Mouse (Mus musculus) spleen, adult 10 weeks (tissue): ENCODE measurements around the gene Xlr5b. TPM values are rescaled to one million over a fixed set of nuclear protein-coding genes. Genes with fewer than 3 reads are reported as not detected.

Source experiments
- polyA plus RNA-seq: library from polyadenylated mRNA; stranded (reverse); fragments of 350-450 nt; fragmentation: Illumina TruSeq; extraction: RNeasy Lipid Tissue Mini Kit (QIAGEN cat#74804); gene quantifications from one replicate; pipeline ENCODE4 v1.2.3, GENCODE M21; 2015; ENCODE audit warnings: low replicate concordance; ENCODE audit not compliant: insufficient read depth

The Xlr5b gene
- not detected for polyA plus RNA-seq

DNA sequence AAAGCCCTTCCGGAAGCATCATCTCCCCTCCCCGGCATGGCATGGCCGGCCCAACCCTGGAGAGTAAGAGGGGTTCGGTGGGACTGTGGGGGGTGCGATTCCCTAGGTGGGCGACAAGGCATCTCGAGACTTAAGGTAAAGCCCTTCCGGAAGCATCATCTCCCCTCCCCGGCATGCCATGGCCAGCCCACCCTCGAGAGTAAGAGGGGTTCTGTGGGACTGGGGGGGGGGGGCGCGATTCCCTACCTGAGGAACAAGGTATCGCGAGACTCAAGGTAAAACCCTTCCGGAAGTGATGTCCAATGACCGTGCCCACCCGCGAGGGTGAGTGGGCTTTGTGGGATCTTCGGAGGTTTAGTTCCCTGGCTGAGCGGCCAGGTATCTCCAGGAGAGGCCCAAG is at the start of gene Xlr5b:
Gene Xlr5b (plus strand): TSS at position 301 of the 400 bp plus-strand sequence.

DNA sequence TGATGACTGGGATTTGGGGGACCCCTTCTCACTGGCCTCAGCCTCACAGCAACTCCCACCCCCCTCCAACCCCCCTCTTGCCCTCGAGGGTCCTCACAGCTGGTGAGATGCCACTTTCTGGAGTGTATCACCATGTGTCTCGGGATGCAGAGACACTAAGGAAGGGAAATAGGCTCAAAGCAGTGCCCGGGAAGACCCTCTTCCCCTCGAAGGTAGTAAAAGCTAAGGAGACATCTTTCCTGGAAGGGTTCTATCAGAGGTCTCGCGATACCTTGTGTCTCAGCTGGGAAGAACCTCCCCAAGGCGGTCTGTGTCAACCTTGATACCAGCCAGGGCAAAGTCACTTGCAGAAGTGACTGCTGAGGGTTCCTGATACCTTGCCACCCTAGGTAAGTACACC is 31.8 kb upstream of the Xlr5b start, which contains the start of gene Gm14685:
Gene Gm14685 (plus strand): TSS at position 301 of the 400 bp plus-strand sequence.

DNA sequence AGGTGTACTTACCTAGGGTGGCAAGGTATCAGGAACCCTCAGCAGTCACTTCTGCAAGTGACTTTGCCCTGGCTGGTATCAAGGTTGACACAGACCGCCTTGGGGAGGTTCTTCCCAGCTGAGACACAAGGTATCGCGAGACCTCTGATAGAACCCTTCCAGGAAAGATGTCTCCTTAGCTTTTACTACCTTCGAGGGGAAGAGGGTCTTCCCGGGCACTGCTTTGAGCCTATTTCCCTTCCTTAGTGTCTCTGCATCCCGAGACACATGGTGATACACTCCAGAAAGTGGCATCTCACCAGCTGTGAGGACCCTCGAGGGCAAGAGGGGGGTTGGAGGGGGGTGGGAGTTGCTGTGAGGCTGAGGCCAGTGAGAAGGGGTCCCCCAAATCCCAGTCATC is 754 bp downstream of the Xlr5b start, which contains the start of gene DXBay18:
Gene DXBay18 (minus strand): TSS at position 101 of the 400 bp plus-strand sequence.

GRCm38 (mm10) chrX:73176889-73177288 is 28.3 kb downstream of the Xlr5b start, which contains the start of gene Spin2d:
TSS of gene Spin2d (minus strand) at chrX:73176989.

DNA sequence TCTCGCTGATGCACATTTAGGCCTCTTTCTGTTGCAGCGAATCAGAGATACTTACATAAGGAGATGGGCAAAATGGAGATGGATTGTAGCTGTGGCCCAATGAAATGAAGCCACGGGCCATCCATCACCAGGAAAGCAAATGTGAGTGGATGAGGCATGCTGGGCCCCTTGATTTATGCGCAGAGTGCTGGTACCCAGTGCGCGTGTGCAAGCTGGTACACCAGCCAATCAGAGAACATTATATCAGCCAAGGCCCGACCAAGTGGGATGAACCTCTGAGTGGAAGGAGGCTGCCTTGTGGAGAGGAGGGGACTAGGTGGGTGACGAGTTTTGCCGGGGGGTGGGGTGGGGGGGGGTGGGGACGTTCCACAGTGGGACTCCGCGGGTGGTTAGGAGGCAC is 43.3 kb downstream of the Xlr5b start, which contains the start of gene Xlr3b:
Gene Xlr3b (plus strand): TSS at position 274 of the 400 bp plus-strand sequence.

Other genes with a start within 250 kb of the Xlr5b start
- gene Cetn2, start 230.4 kb upstream of the Xlr5b start, polyA plus RNA-seq: 105 TPM
- 21.9 TPM for gene Nsdhl, start 230.2 kb upstream of the Xlr5b start, polyA plus RNA-seq
- 1.0 TPM for gene Zfp185, start 161.5 kb upstream of the Xlr5b start, polyA plus RNA-seq
- not detected for gene Pnma5, start 111.7 kb upstream of the Xlr5b start, polyA plus RNA-seq
- gene Pnma3, start 84.0 kb upstream of the Xlr5b start, polyA plus RNA-seq: not detected
- gene Xlr4a, start 66.3 kb upstream of the Xlr5b start, polyA plus RNA-seq: 44.1 TPM
- 0.55 TPM for gene Xlr3a, start 51.7 kb upstream of the Xlr5b start, polyA plus RNA-seq
- not detected for gene Gm14685, start 31.7 kb upstream of the Xlr5b start, polyA plus RNA-seq
- gene DXBay18, start 654 bp downstream of the Xlr5b start, polyA plus RNA-seq: not detected
- not detected for gene Spin2d, start 28.2 kb downstream of the Xlr5b start, polyA plus RNA-seq
- 15.7 TPM for gene Xlr3b, start 43.4 kb downstream of the Xlr5b start, polyA plus RNA-seq
- gene Xlr4b, start 65.5 kb downstream of the Xlr5b start, polyA plus RNA-seq: 72.3 TPM
- 4.5 TPM for gene F8a, start 79.5 kb downstream of the Xlr5b start, polyA plus RNA-seq
- gene Xlr4c, start 94.3 kb downstream of the Xlr5b start, polyA plus RNA-seq: 33.7 TPM
- gene Xlr3c, start 116.6 kb downstream of the Xlr5b start, polyA plus RNA-seq: not detected
- not detected for gene Xlr5a, start 144.2 kb downstream of the Xlr5b start, polyA plus RNA-seq
- not detected for gene Xlr5c, start 144.2 kb downstream of the Xlr5b start, polyA plus RNA-seq
- not detected for gene Gm45015, start 188.0 kb downstream of the Xlr5b start, polyA plus RNA-seq
- 29.0 TPM for gene Zfp275, start 193.8 kb downstream of the Xlr5b start, polyA plus RNA-seq
- not detected for gene Gm18336, start 249.9 kb downstream of the Xlr5b start, polyA plus RNA-seq